7 mouse cellular contexts compared by ENCODE assay signal in the genomic region with DNA sequence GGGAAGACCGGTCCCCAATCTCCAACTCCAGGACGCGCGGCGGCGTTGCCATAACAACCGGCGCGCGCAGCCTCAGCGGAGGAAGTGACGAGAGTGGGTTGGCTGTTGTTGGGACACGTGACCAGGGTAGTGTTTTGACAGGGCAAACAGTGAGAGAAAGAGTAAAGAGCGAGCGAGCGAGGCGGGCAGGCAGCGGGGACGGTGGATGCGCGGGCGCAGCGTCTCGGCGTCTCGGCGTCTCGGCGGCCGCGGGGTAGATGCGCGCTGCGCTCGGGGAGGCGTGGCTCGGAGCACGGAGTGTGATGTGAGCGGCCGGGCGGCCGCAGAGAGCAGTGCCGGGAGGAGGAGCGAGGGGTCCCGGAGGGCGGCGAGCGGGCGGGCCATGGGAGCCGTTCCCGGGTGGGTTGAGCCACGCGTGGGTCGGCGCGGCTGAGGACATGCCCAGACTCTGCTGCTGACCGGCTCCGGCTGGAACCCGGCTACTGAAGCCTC. TPM values are rescaled to one million over a fixed set of nuclear protein-coding genes. Genes with fewer than 3 reads are reported as not detected.
DNase-seq lines count a peak whose midpoint lies in the region; ATAC-seq lines count a peak whose summit lies in the region.

A gene (plus strand): TSS at position 129 of the 492 bp plus-strand sequence.

- intact Hi-C loops in left cerebral cortex, postnatal 36 days (cut with DNase I), result loop anchor here (2.0 to 5.0 kb wide), 2 partner anchors 24 to 46 kb away; no protein-coding TSS in a partner anchor

- H3K4me2 ChIP-seq in intestine, embryonic 16.5 days (ENCODE audit: low read depth, low read length), result peak within 1 kb of the TSS; percentile 58
- peak within 1 kb of the TSS; percentile 92 for H3K4me2 ChIP-seq in midbrain, embryonic 11.5 days

- peak within 1 kb of the TSS; percentile 88 for H3K9ac ChIP-seq in intestine, embryonic 16.5 days (ENCODE audit: low read depth, low read length)
- peak within 1 kb of the TSS; percentile 73 for H3K9ac ChIP-seq in midbrain, embryonic 11.5 days (ENCODE audit: low read length)

- H3K27me3 ChIP-seq in intestine, embryonic 16.5 days (replicated peaks; ENCODE audit: control insufficient read depth, insufficient read depth, low read length), result no peaks in the 10 kb centered on the region
- H3K27me3 ChIP-seq in midbrain, embryonic 11.5 days (ENCODE audit: control insufficient read depth, insufficient read depth, low read length), result no peaks in the 10 kb centered on the region

- no peaks in the 10 kb centered on the region for H3K36me3 ChIP-seq in intestine, embryonic 16.5 days (ENCODE audit: control insufficient read depth, insufficient read depth, low read length)
- H3K36me3 ChIP-seq in midbrain, embryonic 11.5 days (ENCODE audit: control insufficient read depth, insufficient read depth, low read length), result no peaks in the 10 kb centered on the region

- no peaks in the 10 kb centered on the region for H3K9me3 ChIP-seq in intestine, embryonic 16.5 days (ENCODE audit: control insufficient read depth, low read length)
- H3K9me3 ChIP-seq in midbrain, embryonic 11.5 days (ENCODE audit: control insufficient read depth, low read length), result no peaks in the 10 kb centered on the region; the same call in 1 of the 2 replicates

- 2% methylated on average over 59 of the region's 59 CpGs for WGBS in intestine, embryonic 16.5 days
- WGBS in midbrain, embryonic 11.5 days, result under 1% methylated on average over 44 of the region's 59 CpGs

- DNase-seq in adrenal gland, adult 18-20 months (ENCODE audit: low spot score in 2 of 2), result peak; percentile 90 to 95
- DNase-seq in embryo, embryonic 10.5 days (ENCODE audit: low spot score), result peak; percentile 95
- DNase-seq in gastrocnemius, postnatal 4 days (ENCODE audit: low spot score in 2 of 2), result peak; percentile 79 to 89
- DNase-seq in left cerebral cortex, postnatal 36 days (ENCODE audit: low spot score in 2 of 2), result peak; percentile 97
- DNase-seq in midbrain, embryonic 11.5 days (ENCODE audit: low spot score, missing footprints), result peak; percentile 99
- DNase-seq in skeletal muscle tissue, adult 2 months (ENCODE audit: low read depth, low spot score), result peak; percentile 89

- ATAC-seq in intestine, embryonic 16.5 days, result peak; percentile 96
- peak; percentile 98 for ATAC-seq in midbrain, embryonic 11.5 days (ENCODE audit: low FRiP score)

- peak within 1 kb of the TSS; percentile 81 for H3K4me3 ChIP-seq in intestine, embryonic 16.5 days (ENCODE audit: low read length)
- peak within 1 kb of the TSS; percentile 69 for H3K4me3 ChIP-seq in midbrain, embryonic 11.5 days (ENCODE audit: low read depth, low read length)

- peaks cover 9% of the 10 kb centered on the region for H3K4me1 ChIP-seq in intestine, embryonic 16.5 days (ENCODE audit: control insufficient read depth, insufficient read depth, low read length)
- peaks cover 9% of the 10 kb centered on the region for H3K4me1 ChIP-seq in midbrain, embryonic 11.5 days (ENCODE audit: control insufficient read depth, insufficient read depth, low read length)

- H3K27ac ChIP-seq in intestine, embryonic 16.5 days (ENCODE audit: low read length), result peak within 1 kb of the TSS; percentile 93
- peak within 1 kb of the TSS; percentile 92 for H3K27ac ChIP-seq in midbrain, embryonic 11.5 days (ENCODE audit: low read depth, low read length)

RNA-seq across cellular contexts. Expression of the gene that starts here (rescaled TPM):
- total RNA-seq in adrenal gland, adult 18-20 months (2021), result 10 to 100 TPM; 65.1 to 78.0 TPM
- 10 to 100 TPM; 23.7 to 36.8 TPM for total RNA-seq in gastrocnemius, postnatal 4 days (2021)
- polyA plus RNA-seq in intestine, embryonic 16.5 days (2015; fragmentation: Nextera tagmentation; extraction: Ambion mirVana), result 7.6 and 8.6 TPM in 2 replicates
- total RNA-seq in left cerebral cortex, postnatal 36 days (2021), result 10 to 100 TPM; 33.1 to 41.7 TPM
- polyA plus RNA-seq in midbrain, embryonic 11.5 days (2014; fragmentation: Nextera tagmentation; extraction: Ambion mirVana), result 17.6 and 18.9 TPM in 2 replicates

Comparison
In these comparisons a context has a peak if more than half of its experiments do, and no peak if none do; other contexts are left out.
1. Peak in every context shown above with its lines: DNase-seq, ATAC-seq, H3K4me3 ChIP-seq and H3K27ac ChIP-seq.